Mouse (Mus musculus): ENCODE results near the gene Smg6.

GRCm38 (mm10) chr11:75166193-75166842 is 240.7 kb downstream of the Smg6 start:
- TF ChIP-seq CTCF (IDR thresholded peaks at IDR 0.05; ENCODE audit: control insufficient read depth, insufficient read depth, low read length) (no peak), POLR2A (IDR thresholded peaks at IDR 0.05; ENCODE audit: borderline replicate concordance, control insufficient read depth, low read depth, low read length) (no peak)
